Mouse (Mus musculus): ENCODE data around the gene 4430402I18Rik.
A peak's percentile ranks its signal among the peaks of the same experiment; 100 is the strongest.

Gene 4430402I18Rik

GRCm38 (mm10) chr19:28897497-28897896 lies 70.1 kb downstream of the 4430402I18Rik start:
- no peak for DNase-seq

- DNase-seq: no peak
Measured at GRCm38 (mm10) chr19:28896639-28897038, 71.0 kb downstream of the 4430402I18Rik start.

- DNase-seq: no peak
Measured at GRCm38 (mm10) chr19:28891864-28892263, 75.7 kb downstream of the 4430402I18Rik start.

GRCm38 (mm10) chr19:28891238-28891637 lies 76.4 kb downstream of the 4430402I18Rik start:
- no peak for DNase-seq

- no peak for DNase-seq
Measured at GRCm38 (mm10) chr19:28889251-28889650, 78.3 kb downstream of the 4430402I18Rik start.

- no peak for DNase-seq
Measured at GRCm38 (mm10) chr19:28888496-28888895, 79.1 kb downstream of the 4430402I18Rik start.

GRCm38 (mm10) chr19:28883126-28883525 lies 84.5 kb downstream of the 4430402I18Rik start:
- peak; percentile 44 for DNase-seq

GRCm38 (mm10) chr19:28879476-28879875 lies 88.1 kb downstream of the 4430402I18Rik start:
- DNase-seq: no peak

- DNase-seq: no peak
Measured at GRCm38 (mm10) chr19:28870351-28870750, 97.2 kb downstream of the 4430402I18Rik start.

GRCm38 (mm10) chr19:28869251-28869855 lies 98.2 kb downstream of the 4430402I18Rik start:
- no peak for DNase-seq

GRCm38 (mm10) chr19:28865501-28865900 lies 102.1 kb downstream of the 4430402I18Rik start:
- no peak for DNase-seq

- DNase-seq: no peak
Measured at GRCm38 (mm10) chr19:28864981-28865380, 102.6 kb downstream of the 4430402I18Rik start.

- no peak for DNase-seq
Measured at GRCm38 (mm10) chr19:28863626-28864025, 104.0 kb downstream of the 4430402I18Rik start.

- no peak for DNase-seq
Measured at GRCm38 (mm10) chr19:28860246-28860645, 107.4 kb downstream of the 4430402I18Rik start.

- no peak for DNase-seq
Measured at GRCm38 (mm10) chr19:28854831-28855230, 112.8 kb downstream of the 4430402I18Rik start.

GRCm38 (mm10) chr19:28852001-28852400 lies 115.6 kb downstream of the 4430402I18Rik start:
- no peak for DNase-seq

GRCm38 (mm10) chr19:28850510-28850909 lies 117.1 kb downstream of the 4430402I18Rik start:
- DNase-seq: no peak

GRCm38 (mm10) chr19:28844946-28845710 lies 122.5 kb downstream of the 4430402I18Rik start:
- DNase-seq: peak; percentile 43
